Mouse (Mus musculus) kidney, adult 2 months (tissue): ENCODE measurements around the gene Ndufa7.

ENCODE experiments used
- CTCF ChIP-seq: fragments of 200-500 bp; conservative IDR thresholded peaks from 2 replicates; pipeline ENCODE4 v1.5.1; 2011; ENCODE audit warnings: low read depth, mild to moderate bottlenecking, control low read depth, low read length, moderate library complexity, mixed read lengths; ENCODE audit not compliant: insufficient read depth, insufficient read length
- POLR2A ChIP-seq: fragments of 200-500 bp; IDR thresholded peaks from one replicate; pipeline ENCODE4 v1.6.1; 2011; ENCODE audit warnings: low read depth, low read length, control low read depth

DNA sequence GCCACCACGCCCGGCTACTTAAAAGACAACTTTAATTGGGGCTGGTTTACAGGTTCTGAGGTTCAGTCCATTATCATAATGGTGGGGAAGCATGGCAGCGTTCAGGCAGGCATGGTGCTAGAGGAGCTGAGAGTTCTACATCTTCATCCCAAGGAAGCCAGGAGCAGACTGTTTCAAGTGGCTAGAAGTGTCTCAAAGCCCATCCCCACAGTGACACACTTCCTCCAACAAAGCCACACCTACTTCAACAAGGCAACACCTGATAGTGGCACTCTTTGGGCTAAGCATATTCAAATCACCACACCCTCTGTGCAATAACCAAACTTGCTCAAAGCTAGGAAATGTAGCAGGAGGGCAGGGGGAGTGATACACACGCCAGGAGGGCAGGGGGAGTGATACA, 20.2 kb upstream of the Ndufa7 start:
- TF ChIP-seq CTCF (no peak), POLR2A (no peak)
